Mouse (Mus musculus) ES-E14 (cell line): ENCODE data around the gene Tead3. TPM values are rescaled to one million over a fixed set of nuclear protein-coding genes. Genes with fewer than 3 reads are reported as not detected.
"Not testable (repeated sequence)": the region's sequence is repeated elsewhere in the genome, so short reads cannot be mapped to it uniquely, and the experiment has no call there.

Source experiments
- DNase-seq: peaks from one replicate; pipeline ENCODE4 v3.0.0-alpha.2; 2013; ENCODE audit warnings: low read depth, low spot score
- H3K27ac ChIP-seq: 2 replicates; pipeline ENCODE4 v1.5.1; 2012; ENCODE audit warnings: low read depth, mild to moderate bottlenecking, low read length, moderate library complexity, mixed read lengths; ENCODE audit not compliant: poor library complexity, insufficient read depth, severe bottlenecking
- H3K36me3 ChIP-seq: 2 replicates; pipeline ENCODE4 v1.6.1; 2012; ENCODE audit warnings: mild to moderate bottlenecking, low read length, moderate library complexity, mixed read lengths; ENCODE audit not compliant: control insufficient read depth, poor library complexity, insufficient read depth, severe bottlenecking
- H3K4me1 ChIP-seq, 2 experiments: fragments of 150-350 bp in 1 of 2; sonication (generic) in 1 of 2; 2 replicates each; pipeline ENCODE4 v1.6.1; 2012; ENCODE audit warnings: low read length in 2 of 2, mild to moderate bottlenecking in 1 of 2, mixed read lengths in 1 of 2; ENCODE audit not compliant: control insufficient read depth in 2 of 2, insufficient read depth in 2 of 2, poor library complexity in 1 of 2
- H3K4me3 ChIP-seq, 2 experiments: fragments of 150-350 bp in 1 of 2; sonication (generic) in 1 of 2; 2 replicates each; pipeline ENCODE4 v1.5.1; 2012; ENCODE audit warnings: low read length in 2 of 2, low read depth in 1 of 2, mild to moderate bottlenecking in 1 of 2, mixed read lengths in 1 of 2; ENCODE audit not compliant: insufficient read depth in 1 of 2, poor library complexity in 1 of 2, severe bottlenecking in 1 of 2
- H3K9ac ChIP-seq: 2 replicates; pipeline ENCODE4 v1.6.1; 2012; ENCODE audit warnings: low read depth, mild to moderate bottlenecking, low read length, mixed read lengths; ENCODE audit not compliant: poor library complexity, insufficient read depth, severe bottlenecking
- H3K9me3 ChIP-seq: fragments of 150-350 bp; sonication (generic); 2 replicates; pipeline ENCODE4 v1.6.1; 2012; ENCODE audit warnings: low read depth, mild to moderate bottlenecking, low read length; ENCODE audit not compliant: control insufficient read depth, insufficient read depth
- CHD2 ChIP-seq: IDR thresholded peaks from 2 replicates; pipeline ENCODE4 v1.6.1; 2014; ENCODE audit warnings: mild to moderate bottlenecking, low read depth, low read length, inconsistent platforms
- HCFC1 ChIP-seq: IDR thresholded peaks from 2 replicates; pipeline ENCODE4 v1.6.1; 2012; ENCODE audit warnings: low read length, inconsistent platforms, borderline replicate concordance; ENCODE audit not compliant: insufficient read depth
- MAFK ChIP-seq: IDR thresholded peaks from 2 replicates; pipeline ENCODE4 v1.6.1; 2014; ENCODE audit warnings: mild to moderate bottlenecking, low read depth, low read length, inconsistent platforms; ENCODE audit not compliant: insufficient read depth
- ZC3H11A ChIP-seq: IDR thresholded peaks from 2 replicates; pipeline ENCODE4 v1.6.1; 2012; ENCODE audit warnings: low read depth, mild to moderate bottlenecking, inconsistent platforms, low read length, borderline replicate concordance
- ZNF384 ChIP-seq: IDR thresholded peaks from 2 replicates; pipeline ENCODE4 v1.6.1; 2012; ENCODE audit warnings: low read depth, low read length, inconsistent platforms
- in situ Hi-C, 2 experiments: fragments of 600-800 bp; cut with MboI; formaldehyde crosslinking; loops; one replicate each; pipeline ENCODE4 v1.15.1; 2025; ENCODE audit warnings: low sequenced_read_pairs in 2 of 2, inconsistent platforms in 1 of 2; ENCODE audit not compliant: unreplicated experiment in 2 of 2
- total RNA-seq: library from RNA; depleted of rRNA; stranded (reverse); fragments of 300-350 nt; gene quantifications from 2 replicates; pipeline ENCODE4 v1.2.3, GENCODE M21; 2012

Gene Tead3
- total RNA-seq, 1 experiment: 8.0 TPM

DNA sequence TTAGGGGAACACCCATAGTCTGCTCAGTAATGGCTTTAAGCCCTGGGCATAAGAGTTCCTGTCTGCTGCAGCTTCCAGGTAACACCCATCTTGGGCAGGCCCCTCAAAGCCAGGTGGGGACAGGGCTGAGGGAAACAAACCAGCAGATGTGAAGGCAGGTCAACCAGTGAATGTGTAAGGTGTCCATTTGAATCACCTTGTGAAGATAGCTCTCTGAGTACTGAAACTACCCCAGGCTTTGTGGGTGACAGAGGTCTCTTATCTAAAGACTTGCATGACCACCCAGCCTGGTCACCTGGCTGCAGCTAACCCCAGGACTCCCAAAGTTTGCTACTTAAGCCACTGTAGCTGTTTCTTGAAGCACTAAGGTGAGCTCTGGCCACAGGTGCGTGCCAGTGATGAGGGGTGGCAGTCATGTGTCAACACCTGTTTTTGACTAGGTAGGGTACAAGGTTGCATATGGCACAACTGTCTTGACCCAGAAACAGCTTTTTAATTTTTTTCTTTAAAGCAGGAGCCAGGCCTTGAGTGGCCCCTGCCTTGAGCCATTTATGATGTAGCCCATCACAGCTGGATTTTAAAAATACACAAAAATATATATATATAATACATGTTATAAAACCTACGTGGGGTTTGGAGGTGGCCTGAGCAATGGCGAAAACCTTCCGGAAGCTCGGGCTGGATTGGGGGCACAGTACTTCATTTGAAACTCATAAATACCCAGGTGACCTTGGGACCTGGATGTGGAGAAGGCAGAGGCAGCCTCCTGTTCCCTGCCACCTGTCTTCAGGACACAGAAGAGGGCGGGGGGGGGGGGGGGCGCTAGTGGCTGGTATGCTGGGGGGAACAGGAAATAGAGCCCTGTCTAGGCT lies 19.1 kb downstream of the Tead3 start:
- Histone ChIP-seq H3K9ac (peak overlapping the region; percentile 51; the same call in 1 of the 2 replicates), H3K4me3 (peak overlapping the region in 1 of 2 experiments; percentile 95; a peak in 2 of 4 replicates), H3K36me3 (peaks cover 37% of the 10 kb centered on the region), H3K4me1 (peaks cover 0 to 37% of the 10 kb centered on the region in 2 experiments; a peak in 2 of 4 replicates), H3K9me3 (no peaks in the 10 kb centered on the region), H3K27ac (no peak overlapping the region)
- in situ Hi-C loops: no loop called here
- TF ChIP-seq HCFC1 (no peak), CHD2 (peak; percentile 52; the same call in 1 of the 2 replicates), ZC3H11A (no peak), ZNF384 (no peak)
- DNase-seq: no peak

DNA sequence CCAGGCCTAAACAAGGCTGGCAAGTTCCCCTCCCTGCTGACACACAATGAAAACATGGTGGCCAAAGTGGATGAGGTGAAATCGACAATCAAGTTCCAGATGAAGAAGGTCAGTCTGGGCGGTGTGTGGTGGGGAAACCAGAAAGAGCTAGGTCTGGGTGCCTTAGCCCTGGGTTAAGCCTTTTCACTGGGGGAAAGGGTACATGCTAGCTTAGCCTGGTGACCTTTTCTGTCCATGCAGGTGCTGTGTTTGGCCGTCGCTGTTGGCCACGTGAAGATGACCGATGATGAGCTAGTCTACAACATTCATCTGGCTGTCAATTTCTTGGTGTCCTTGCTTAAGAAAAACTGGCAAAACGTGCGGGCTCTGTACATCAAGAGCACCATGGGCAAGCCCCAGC lies 20.0 kb downstream of the Tead3 start:
- DNase-seq, in situ Hi-C loops, H3K9me3 ChIP-seq, H3K27ac ChIP-seq: not testable (repeated sequence)
- Histone ChIP-seq H3K36me3 (peaks cover 38% of the 10 kb centered on the region), H3K4me3 (peak overlapping the region in 1 of 2 experiments; percentile 95; a peak in 2 of 4 replicates), H3K4me1 (peaks cover 0 to 41% of the 10 kb centered on the region in 2 experiments; a peak in 2 of 4 replicates), H3K9ac (peak overlapping the region; percentile 51)

DNA sequence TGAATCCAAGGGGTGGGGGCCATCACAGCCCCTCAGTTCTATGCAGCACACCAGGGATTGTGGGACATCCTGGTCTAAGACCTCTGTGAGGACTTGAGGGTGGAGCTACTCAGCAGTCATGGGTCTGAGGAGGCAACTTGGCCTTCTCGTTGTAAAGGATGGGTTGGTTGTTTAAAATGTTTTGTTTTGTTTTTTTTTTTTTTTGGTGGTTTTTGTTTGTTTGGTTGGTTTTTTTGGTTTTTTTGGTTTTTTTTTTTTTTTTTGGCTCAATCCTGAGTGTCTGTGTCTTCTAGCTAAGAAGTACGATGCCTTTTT lies 20.4 kb downstream of the Tead3 start:
- DNase-seq: no peak
- H3K27ac ChIP-seq: peak overlapping the region; percentile 90
- peaks cover 38% of the 10 kb centered on the region for H3K36me3 ChIP-seq
- peaks cover 0 to 38% of the 10 kb centered on the region in 2 experiments; a peak in 2 of 4 replicates for H3K4me1 ChIP-seq
- H3K9ac ChIP-seq: peak overlapping the region; percentile 99
- H3K4me3 ChIP-seq: peak overlapping the region; percentile 56 to 95
- H3K9me3 ChIP-seq: no peaks in the 10 kb centered on the region
- no peak for TF ChIP-seq MAFK
- 0 out of 2 replicates have a peak, but pooled peaks have one; percentile 16 for TF ChIP-seq ZNF384
- in situ Hi-C loops: no loop called here

DNA sequence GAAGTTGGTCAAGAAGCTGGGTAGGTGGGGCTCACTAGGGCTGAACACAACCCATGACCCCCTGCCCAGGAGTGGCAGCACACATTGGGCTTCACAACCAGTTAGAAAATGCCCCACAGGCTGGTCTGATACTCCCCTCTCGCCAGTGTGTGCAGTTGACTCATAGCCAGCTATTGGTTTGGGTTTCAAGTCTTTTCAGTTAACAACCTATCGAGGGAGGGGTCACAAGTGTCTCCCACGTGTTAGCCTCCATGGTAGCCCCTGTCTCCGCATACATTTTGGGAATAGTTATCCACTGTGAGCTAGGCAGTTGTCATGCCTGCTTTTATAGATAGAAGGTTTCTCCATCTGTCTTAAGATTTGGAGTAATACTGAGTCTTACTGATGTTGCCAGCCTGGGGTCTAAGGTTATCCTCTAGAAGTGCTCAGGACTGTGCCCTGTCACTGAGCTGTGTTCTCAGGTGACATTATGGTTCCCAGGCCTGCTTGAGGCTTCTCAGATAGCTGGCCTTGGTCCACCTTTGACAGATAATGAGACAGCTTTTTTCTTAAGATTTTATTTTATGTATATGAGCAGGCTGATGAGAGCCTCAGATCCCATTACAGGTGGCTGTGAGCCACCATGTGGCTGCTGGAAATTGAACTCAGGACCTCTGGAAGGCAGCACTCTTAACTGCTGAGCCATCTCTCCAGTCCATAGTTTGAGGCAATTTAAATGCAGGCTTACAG lies 20.9 kb downstream of the Tead3 start:
- Histone ChIP-seq H3K36me3 (peaks cover 38% of the 10 kb centered on the region), H3K9me3 (no peaks in the 10 kb centered on the region), H3K4me1 (peaks cover 0 to 33% of the 10 kb centered on the region in 2 experiments; a peak in 2 of 4 replicates), H3K27ac (peak overlapping the region; percentile 90), H3K9ac (peak overlapping the region; percentile 99), H3K4me3 (peak overlapping the region; percentile 56 to 95)
- TF ChIP-seq MAFK (no peak), HCFC1 (no peak), ZC3H11A (no peak), CHD2 (no peak), ZNF384 (no peak)
- DNase-seq: no peak
- in situ Hi-C loops: no loop called here
